Comparison of ENCODE assay signal across 8 mouse cellular contexts in genomic region chr14:88981895-88982294, GRCm38 (mm10).
A peak's percentile ranks its signal among the peaks of the same experiment; 100 is the strongest.
DNase-seq lines count a peak whose midpoint lies in the region.

No protein-coding gene starts in this region.

- peak; percentile 15 for DNase-seq in adrenal gland, postnatal 10 days
- no peak for DNase-seq in adrenal gland, adult 8-10 months
- DNase-seq in layer of hippocampus, adult 11-12 months (ENCODE audit: low spot score): peak; percentile 7
- DNase-seq in layer of hippocampus, adult 8-10 months (ENCODE audit: low spot score in 2 of 2): no peak
- DNase-seq in MEL-GATA-1-ER (ENCODE audit: extremely low read depth, low read depth): peak; percentile 45
- DNase-seq in hindlimb bud, embryonic 11.5 days (ENCODE audit: extremely low spot score, low read depth, low spot score): peak; percentile 10
- DNase-seq in frontal cortex, postnatal 10 days (ENCODE audit: low spot score in 2 of 2): no peak
- no peak for DNase-seq in thymus, postnatal 14 days

Comparison
In these comparisons a context has a peak if more than half of its experiments do, and no peak if none do; other contexts are left out.
1. DNase-seq: peak in adrenal gland, postnatal 10 days (single experiment), layer of hippocampus, adult 11-12 months (single experiment), MEL-GATA-1-ER (single experiment) and hindlimb bud, embryonic 11.5 days (single experiment); none in adrenal gland, adult 8-10 months (single experiment), layer of hippocampus, adult 8-10 months (0 of 2), frontal cortex, postnatal 10 days (0 of 2) and thymus, postnatal 14 days (single experiment).